Mouse (Mus musculus) embryo, embryonic 11.5 days (tissue): ENCODE measurements around the gene Lrrfip1.
A peak's percentile ranks its signal among the peaks of the same experiment; 100 is the strongest.

ENCODE experiments used
- DNase-seq: peaks from one replicate; pipeline ENCODE4 v3.0.0-alpha.2; 2012; ENCODE audit warnings: low read depth, low spot score

The Lrrfip1 gene

DNA sequence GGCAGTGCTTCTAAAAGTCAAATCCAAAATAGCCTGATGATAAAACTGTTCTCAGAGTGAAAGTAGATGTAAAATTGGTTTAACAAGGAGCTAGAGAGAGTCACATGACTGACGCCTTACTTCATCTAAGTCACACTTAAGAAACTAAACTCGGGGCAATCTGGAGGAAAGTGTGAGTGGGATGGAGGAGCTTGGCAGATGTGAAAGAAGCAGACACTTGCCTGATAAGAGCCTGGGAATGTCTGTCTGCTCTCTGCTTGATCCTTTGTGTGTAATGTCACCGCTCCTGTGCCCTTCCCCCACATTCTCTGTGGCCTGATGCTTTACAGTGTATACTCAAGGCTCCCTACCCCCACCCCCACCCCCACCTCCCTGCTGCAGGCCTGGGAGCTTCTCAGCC is 87.8 kb downstream of the Lrrfip1 start:
- DNase-seq = no peak

DNA sequence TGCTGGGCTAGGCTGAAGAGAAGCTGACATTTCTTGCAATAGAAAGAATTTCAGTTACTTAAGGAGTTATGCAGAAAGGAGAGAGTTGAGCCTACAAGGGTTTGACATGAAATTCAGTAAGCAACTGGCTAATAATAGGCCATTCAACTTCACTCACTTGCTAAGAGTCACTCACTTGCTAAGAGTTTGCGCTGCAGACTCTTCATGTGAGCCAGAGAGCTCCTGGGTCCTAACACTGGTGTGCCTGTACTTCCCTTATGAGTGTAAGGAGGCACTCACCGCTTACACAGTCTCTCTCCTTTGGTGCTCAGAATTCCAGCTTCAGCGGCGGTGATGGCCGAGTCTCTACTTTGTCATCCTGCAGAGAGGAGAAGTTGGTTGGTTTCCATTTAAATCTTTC is 88.2 kb downstream of the Lrrfip1 start:
- no peak for DNase-seq

DNA sequence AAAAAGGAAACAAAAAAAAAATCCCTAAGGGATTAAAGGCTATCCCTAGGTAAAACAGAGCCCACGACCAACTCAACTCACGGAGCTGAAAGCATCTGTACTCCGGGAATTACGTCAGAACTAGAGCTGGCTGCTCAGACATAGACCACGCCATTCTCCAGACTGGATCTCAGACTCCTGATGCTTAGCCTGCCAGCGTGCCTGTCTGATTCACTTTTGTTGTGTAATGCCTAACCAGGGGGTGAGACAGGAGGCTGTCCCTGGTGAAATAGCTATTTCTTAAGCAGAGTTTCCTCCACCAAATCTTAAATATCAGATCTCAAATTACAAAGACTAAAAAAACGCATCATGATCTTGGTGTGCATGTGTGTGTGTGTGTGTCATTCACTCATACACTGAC is 89.5 kb downstream of the Lrrfip1 start:
- no peak for DNase-seq

DNA sequence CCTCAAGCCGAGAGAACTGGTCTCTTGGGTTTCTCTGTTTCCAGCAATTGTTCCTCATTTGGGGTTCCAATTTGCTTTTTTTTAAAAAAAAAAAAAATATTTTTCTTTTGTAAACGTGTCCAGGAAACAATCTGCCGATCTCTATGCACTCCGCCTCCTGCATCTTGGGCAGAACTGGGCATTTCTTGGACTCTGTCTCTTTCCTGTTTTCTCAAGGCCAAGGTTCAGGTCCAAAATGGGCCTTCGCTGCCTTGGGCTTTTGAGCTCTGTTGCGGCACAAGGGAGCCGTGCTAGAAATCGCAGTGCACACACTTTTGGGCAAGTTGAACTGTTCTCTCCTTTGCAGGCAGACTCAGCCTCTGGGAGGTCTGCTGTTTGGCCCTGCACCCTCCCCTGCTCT is 90.4 kb downstream of the Lrrfip1 start:
- no peak for DNase-seq

DNA sequence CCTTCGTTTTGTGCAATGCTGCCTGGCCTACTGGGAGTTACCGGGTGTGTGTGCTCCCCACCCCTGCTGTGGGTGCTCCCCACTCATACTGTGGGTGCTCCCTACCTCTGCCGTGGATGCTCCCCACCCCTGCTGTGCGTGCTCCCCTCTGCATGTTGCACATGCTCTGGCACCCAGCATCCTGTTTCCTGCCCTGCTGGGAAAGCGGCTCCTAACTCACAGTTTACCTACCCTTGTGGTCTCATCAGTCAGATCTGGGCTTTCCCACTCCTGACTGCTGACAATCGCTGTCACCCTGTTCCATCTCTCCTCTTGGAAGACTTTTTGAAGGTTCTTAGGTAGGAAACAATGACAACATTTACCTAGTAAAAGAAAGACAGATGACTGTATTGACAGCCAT is 91.9 kb downstream of the Lrrfip1 start:
- DNase-seq = no peak

DNA sequence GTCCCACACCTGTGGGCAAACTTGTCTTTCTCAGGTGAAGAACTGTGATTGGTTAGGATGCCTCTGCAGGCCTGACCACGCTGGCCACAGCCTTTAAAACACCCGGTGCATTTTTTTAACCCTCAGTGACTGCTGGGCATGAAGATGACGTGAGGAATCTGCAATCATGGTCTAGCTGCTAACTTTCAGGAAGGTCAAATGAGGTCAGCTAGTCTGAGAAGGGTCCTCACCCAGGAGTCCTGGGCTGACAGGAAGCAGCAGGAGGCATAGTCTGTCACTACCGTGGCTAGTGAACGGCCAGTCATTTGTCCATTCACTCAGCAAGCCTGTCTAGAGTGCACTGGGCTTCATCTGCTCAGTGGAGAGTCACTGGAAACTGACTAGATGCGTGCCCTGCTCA is 93.9 kb downstream of the Lrrfip1 start:
- DNase-seq = no peak

DNA sequence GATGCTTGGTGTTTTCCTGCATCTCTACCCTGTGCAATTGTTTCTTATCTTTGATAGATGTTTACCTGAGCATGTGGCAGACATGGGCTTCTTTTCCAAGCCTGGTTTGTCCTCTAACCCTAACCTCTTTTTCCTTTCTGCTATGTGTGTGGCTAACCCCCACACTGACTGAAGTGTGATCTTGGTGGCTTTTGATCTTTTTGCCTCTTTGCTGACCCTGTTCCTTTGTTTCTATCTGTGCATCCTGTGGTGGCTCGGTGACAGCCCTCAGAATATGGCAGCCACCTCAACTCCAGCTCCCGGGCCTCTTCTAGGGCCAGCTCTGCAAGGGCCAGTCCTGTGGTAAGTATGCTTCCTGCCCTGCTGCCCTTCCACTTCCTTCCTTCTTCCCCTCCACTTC is 94.8 kb downstream of the Lrrfip1 start:
- DNase-seq = no peak

DNA sequence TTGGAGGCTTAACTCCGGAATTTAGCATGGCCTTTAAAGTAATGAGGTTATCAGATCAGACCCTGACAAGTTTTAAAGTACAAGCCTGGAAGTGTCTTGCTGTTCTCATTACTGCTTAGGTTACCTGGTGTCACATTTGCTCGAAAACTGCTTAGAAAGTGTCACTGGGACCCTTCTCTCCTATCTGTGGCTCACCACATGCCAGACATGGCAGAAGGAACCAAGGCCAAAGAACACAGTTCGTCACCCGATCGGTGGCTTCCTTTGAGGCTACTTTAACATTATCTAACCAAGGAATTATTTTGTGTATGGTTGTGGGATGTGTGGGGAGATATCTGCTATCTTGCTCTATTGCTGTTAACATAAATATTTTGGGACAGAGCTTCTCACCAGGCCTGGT is 95.5 kb downstream of the Lrrfip1 start:
- no peak for DNase-seq

DNA sequence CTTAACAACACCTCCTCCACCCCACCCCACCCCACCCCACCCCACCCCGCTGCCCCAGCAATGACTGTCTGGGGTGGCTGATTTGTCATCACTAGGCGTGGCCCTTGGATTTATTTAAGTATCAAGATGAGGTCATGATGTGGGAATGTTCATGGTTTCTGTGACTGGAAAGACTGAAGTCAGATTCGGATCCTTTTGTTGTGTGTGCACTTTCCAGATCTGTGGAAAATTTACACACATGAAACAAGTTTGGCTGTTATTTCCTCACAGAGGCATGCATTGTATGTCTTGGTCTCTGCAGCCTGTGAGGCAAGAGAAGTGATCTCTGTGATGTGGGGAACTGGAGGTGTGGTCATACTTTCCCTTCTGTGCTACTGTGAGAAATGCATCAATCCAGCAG is 96.7 kb downstream of the Lrrfip1 start:
- DNase-seq = no peak

DNA sequence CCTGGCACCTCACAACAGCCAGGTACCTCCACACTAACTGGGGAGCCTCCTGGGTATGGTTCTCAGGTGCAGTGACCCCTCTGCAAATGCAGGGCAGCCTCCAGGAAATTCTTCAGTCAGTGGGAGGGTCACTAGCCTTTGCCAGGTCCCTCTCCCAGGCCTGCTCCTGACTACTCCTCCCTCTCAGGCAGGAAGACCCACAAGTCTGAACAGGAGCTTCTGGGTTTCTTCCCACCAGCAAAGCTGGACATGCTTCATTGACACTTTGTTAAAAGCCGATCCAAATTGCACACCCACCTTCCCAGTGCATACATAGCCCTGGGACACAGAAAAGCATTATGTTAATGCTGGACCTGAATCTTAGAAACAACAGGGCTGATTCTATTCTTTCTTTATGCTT is 97.3 kb downstream of the Lrrfip1 start:
- no peak for DNase-seq

DNA sequence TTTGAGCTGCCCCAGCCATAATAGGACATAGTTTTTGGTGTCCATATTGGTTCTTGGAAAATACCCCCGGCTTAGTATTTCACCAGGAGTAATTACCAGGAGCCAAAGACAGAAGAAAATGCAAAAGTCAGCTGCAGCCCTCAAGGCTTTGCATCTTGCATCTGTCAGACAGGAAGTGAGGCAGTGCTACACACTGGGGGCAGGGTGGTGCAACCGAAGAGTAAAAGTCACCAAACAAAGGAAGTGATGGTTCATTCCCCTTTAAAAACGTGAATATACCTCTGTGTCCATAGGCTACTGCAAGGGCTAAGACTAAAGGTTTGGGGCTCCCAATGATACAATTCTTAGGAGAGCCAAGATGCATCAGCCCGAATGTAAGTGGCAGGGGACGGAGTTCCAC is 98.0 kb downstream of the Lrrfip1 start:
- no peak for DNase-seq

DNA sequence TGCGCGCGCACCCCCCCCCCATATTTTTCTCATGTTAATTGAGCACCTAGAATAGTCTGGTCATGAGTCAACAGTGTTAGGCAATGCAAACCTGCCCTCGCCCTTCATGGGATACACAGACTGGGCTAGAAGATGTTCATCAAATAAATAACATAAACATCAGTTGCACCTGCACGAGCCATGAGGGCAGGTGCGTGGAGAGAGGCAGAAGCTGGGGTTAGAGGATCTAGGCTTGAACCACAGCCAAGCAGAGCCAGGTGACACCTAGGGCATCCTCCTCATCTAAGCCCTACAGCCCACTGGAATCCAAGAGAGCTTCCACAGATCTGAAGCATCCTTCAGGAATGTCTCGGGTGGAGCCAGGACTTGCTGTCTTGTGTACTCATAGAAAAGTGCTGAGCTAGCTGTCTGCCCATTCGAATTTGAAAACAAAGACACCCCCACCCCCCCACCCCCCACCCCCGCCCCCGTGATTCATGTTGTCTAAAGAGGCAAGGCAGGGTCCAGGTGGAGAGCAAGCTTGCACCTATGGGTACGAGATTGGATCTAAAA is 98.8 kb downstream of the Lrrfip1 start:
- no peak for DNase-seq

DNA sequence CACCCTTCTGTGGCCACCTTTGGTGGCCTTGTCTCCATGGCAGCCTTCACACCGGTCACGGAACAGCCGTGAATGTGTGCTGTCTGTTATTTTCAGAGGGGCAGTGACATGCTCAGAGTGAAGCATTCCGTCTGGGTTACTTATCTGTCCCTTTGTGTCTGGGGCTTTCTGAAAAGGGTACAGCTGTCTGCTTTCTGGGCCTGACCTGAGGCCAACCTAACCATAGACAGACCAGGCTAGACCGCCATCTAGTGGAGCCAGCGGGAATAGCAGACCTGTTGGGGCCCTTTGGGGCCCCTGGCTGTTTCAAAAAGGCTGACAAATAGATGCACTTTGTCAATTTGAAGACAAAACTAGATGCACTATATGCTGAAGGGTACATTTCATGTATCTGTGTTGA is 100.3 kb downstream of the Lrrfip1 start:
- DNase-seq = peak; percentile 56

DNA sequence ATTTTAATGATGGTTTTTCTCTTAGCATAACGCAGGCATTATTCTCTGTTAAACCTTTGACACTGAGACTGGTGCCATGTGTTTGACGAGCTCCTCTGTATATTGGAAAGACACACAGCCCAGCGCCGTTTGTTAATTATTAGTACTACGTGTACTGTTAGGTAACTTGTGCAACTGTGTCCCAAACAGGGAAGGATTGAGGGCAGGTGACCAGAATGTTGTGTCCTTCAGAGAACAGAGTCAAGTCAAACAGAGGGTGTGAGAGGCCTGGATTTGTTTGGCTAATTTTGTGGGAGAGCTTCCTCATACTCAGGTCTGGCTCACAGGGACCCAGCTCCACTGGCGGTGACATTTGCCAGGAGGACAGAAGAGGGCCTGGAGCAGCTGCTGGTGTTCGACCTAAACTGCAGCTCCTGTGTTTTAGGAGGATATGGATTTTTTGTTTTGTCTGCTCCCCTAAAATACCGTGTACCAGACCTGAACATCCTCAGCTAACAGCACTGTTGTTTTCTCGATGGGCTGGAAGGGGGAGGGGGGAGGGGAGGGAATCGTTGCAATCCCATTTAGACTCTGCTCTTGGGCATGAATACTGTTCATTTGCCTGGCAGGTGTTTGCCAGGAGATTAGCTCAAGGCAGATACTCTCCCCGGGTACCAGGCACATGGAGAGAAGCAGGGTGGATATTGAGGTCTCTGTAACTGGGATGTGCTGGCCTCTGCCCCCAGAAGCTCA is 103.3 kb downstream of the Lrrfip1 start:
- DNase-seq = no peak

DNA sequence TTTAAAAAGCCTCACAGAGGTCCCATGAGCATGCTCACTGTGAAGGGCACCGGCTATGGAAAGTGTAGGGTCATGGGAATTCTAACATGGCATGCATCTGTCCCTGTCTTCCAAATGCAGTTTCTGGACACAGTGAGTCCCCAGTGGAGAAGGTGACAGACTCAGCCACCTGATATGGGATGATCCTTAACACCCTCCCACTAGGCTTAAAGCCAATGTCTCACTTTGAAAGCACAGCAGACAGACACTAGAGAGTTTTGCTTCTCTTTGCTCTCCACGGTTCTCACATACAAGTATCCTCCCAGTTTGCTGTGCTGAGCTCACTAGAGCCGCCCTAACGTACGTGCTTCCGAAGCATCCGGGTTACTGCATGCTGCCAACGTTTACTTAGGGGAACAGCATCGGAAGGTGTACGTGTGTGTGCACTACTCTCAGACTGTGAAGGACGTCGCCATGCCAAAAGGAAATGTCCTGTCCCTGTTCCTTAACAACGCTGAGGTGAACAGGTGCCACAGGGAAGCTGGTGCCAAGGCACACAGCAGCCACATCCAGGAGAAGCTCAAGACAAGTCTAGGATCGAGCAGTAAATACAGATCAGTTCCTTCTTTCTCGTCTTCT is 104.9 kb downstream of the Lrrfip1 start:
- no peak for DNase-seq

DNA sequence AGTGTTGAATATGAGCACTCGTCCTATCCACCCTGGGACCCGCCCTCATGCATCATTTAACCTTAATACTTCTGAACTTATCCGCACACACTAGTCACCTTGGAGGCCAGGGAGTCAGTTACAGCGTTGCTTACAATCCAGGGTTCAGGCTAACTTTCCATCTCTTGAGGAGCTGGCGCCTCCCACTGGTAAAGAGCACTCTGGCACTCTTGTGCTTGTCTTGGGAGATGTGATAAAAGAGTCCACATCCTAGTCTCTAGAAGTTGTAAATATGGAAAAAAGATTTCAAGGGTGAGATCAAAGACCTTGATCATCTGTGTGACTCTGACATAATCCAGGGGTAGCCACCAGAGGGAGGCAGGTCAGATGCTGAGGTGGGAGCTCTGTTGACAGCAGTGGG is 109.0 kb downstream of the Lrrfip1 start:
- no peak for DNase-seq

DNA sequence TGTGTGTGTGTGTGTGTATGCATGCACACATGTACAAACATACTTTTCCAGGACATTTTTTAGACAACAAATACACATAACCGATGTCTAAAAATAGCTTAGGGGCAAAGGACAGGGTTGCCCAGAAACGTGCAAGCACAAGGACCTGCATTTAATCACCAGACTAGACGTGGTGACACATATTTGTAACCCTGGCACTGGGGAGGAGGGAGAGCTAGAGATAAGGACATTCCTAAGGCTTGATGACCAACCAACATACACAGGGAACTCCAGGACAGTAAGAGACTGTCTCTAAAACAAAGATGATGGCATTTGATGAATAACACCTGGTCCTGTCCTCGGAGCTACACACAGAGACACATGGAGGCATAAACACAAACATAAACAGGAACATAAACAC is 110.8 kb downstream of the Lrrfip1 start:
- no peak for DNase-seq

DNA sequence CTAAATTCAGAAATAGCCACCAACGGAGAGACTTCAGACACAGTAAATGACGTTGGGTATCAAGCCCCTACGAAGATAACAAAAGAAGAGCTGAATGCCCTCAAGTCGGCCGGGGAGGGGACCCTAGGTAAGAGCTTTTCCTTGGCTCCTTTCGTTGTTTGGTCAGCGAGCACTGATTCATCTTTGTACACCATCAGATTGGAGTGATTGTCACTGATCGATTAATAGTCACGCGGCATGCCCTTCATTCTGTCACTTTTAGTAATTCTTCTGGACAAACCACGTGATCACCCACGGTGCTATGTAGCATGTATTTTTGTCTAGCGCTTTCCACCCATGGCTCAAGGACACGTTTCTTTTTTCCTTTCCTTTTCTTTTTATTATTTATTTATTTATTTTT is 113.6 kb downstream of the Lrrfip1 start:
- DNase-seq = no peak

DNA sequence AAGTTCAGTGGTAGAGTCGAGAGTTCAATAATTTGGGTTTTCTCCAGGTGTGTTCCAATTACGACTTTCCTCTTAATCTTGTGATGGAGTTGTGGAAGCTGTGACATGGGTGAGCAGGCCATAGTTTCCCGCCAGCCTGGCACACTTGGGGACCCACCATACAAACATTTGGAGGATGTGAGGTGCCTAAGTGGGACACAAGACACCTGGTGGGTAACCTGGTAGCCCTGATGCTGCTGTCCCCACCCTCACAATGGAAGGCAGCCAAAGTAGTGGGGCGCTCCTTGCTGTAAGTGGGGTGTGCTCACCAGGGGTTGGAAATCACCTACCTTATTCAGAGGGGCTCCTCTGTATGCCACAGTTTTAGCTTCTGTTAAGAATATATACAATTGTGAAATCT is 114.1 kb downstream of the Lrrfip1 start:
- no peak for DNase-seq

DNA sequence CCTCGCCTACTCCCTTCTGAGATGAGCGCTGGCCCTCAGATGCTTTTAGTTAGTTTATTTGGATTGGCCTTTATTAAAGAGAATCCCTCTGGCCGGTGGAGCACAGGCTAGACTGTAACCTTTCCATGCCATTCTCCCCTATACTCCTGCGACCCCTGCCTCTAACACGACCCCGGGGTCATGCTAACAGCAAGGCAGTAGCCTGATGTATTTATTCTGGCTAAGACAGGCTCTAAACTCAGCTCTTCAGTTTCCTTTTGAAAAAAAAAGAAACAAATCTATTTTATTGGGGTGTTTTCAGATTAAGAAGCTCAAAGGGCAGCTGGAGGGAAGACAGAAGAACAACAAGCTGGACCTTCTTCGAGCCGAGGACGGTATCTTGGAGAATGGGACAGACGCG is 123.6 kb downstream of the Lrrfip1 start:
- DNase-seq = no peak

DNA sequence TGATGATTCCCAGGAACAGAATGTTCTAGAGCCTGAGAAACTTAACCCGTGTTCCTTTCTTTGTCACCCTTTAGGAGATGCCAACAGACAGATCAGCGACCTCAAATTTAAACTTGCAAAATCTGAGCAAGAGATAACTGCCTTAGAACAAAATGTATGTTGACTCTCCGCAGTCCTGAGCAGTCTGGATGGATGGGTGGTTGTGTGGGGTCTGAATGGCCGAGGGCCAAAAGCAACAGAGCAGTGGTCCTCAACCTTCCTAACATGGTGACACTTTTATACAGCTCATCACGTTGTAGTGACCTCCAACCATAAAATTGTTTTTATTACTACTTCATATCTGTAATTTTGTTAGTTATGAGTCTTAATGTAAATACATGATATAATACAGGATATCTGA is 124.5 kb downstream of the Lrrfip1 start:
- DNase-seq = no peak

DNA sequence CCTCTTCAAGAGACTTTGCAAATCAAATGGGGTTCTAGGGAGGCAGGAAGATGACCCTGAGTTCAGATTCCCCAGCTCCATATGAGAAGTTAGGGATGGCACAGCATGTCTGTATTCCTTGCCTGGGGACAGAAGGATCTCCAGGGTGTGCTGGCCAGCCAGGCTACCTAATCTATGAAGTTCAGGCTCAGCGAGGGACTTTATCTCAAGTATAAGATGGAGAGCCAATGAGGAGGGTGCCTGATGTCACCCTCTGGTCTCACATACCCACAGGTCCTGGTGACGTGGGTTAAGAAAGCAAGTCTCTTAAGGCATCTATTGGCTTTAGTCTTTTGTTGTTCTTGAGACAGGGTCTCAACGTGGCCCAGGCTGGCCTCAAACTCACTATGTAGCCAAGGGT is 124.9 kb downstream of the Lrrfip1 start:
- no peak for DNase-seq

DNA sequence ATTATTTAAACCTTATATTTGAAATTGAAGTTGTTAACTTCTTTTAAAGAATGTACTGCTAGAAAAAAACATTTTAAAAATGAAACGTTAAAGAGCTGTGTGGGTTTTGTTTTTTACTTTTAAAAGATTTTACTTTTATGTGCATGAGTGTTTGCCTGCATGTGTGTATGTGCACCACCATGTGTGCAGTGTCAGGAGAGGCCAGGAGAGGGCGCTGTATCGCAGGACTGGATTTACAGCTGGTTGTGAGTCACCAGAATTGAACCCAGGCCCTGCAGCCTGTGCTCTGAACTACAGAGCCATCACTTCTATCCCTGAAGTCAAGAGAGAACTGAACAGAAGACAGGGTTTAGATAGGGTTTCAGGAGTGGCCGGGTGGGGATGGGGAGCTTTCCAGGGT is 130.3 kb downstream of the Lrrfip1 start:
- DNase-seq = no peak

DNA sequence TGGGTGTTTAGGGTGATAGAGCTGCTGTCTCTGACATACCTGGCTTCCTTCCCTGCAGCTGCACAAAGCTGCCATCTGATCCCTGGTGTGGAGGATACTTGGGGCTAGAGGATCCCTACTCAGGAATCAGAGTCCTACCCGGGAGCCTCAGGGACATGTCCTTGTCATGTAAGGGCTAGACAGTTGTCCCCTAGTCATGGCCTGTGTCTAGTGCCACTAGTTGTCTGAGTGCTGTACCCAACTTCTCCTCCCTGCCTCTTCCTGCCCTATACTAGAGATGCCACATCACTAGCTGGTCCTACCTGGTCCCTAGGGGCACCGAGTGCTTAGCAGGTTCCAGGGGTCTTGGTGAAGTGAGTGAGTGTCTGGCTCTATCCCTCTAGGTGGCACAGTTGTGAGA is 138.5 kb downstream of the Lrrfip1 start:
- no peak for DNase-seq
